Mouse (Mus musculus): ENCODE data around the gene Pde7b. TPM values are rescaled to one million over a fixed set of nuclear protein-coding genes. Genes with fewer than 3 reads are reported as not detected.

Gene Pde7b
- total RNA-seq (2021) = 10 to 100 TPM; 34.9 to 35.9 TPM
- long read RNA-seq, experiment 1, partial matches to known transcripts = 0 of 1 reads
- long read RNA-seq, experiment 1, other reads (novel, unspliced or antisense) = 1 of 1 reads
- long read RNA-seq, experiment 2, full-length matches to known transcripts = 3 of 7 reads
- long read RNA-seq, experiment 2, partial matches to known transcripts = 0 of 7 reads
- long read RNA-seq, experiment 2, other reads (novel, unspliced or antisense) = 4 of 7 reads

- peak; percentile 91 for DNase-seq
Measured at GRCm38 (mm10) chr10:20724906-20725305, at the start of gene Pde7b. Pde7b (minus strand) TSS chr10:20725078.

GRCm38 (mm10) chr10:20772056-20772455 is 47.2 kb upstream of the Pde7b start:
- DNase-seq = no peak

DNA sequence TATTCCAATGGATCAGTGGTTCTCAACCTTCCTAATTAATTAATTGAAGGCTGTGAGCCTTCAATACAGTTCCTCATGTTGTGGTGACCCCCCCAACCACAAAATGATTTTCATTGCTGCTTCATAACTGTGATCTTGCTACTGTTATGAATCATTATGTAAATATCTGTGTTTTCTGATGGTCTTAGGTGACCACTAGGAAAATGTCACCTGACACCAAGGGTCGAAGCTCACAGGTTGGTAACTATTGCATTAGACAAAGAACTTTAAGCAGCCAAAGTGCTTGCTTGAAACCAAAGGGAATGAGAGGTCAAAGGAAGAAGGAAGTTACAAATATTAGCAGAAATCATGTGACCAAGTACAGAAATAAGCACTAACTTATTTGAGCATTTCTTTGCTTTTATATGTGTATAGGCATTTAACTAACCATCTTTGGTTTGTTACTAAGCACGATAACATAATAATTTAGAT is 45.6 kb upstream of the Pde7b start:
- no peak for DNase-seq

GRCm38 (mm10) chr10:20769557-20770417 is 44.9 kb upstream of the Pde7b start:
- no peak for DNase-seq

DNA sequence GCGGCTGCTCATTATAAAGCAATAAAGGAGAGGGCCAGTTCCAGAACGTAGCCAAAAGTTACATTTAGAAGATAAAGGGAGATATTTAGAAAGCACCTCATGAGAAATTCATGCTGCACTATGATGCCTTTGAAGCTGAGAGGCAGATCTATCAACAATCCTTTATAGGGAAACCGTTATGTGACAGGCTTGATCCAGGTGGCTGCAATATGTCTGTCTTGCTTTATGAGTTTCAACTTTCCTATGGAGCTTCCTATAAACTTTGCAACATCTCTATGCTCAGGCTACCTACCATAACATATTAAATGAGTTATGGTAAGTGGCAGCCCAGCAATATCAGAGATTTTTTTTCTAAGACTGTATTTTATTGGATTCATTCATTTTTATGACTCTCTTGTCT is 39.5 kb upstream of the Pde7b start:
- DNase-seq = no peak

- DNase-seq = no peak
Measured at GRCm38 (mm10) chr10:20758939-20759338, 34.1 kb upstream of the Pde7b start.

GRCm38 (mm10) chr10:20758259-20758658 is 33.4 kb upstream of the Pde7b start:
- no peak for DNase-seq

GRCm38 (mm10) chr10:20756219-20756618 is 31.3 kb upstream of the Pde7b start:
- no peak for DNase-seq

- no peak for DNase-seq
Measured at GRCm38 (mm10) chr10:20752883-20753282, 28.0 kb upstream of the Pde7b start.

DNA sequence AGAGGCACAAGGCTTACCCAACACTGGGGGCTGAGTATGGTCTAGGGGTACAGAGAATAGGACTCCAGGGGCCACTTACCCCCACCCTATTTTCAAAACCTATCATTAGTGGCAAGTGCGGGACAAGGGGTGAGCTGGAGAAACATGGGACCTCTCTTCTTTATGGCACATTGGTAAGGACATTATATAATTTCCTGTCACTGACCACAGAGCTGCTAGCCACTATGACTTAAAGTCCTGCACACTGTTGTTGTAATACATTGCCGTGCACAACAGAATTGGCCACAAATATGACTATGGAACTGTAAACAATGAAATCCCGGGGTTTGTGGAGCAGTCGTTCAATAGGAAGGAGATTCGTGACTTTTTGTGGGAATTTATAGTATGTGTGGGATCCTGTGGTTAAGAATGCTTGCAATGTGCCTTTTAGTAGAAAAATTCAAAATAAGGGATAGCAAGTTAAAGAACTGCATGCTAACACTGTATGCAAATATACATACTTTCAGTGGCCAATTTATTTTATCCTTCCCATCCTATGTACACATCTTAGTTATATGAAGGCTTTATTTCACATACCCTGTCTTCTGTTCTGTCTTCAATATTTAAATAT is 25.9 kb upstream of the Pde7b start:
- no peak for DNase-seq

DNA sequence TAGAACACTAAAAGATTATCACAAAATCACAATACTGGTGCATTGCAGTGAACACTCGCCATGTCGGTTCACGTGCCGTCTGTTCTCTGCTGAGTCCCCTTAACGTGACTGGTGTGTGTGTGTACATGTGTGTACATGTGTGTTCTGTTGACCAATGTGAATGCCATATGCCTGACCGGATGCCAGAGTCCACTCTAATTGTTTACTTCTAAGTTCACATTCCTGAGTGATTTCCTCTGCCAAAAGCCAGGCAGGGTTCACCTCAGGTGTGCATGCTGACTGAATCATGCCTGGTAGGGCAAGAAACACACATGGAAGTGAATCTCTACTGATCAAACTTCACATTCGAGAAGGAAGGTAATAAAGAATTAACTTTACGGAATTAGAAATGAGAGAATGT is 24.1 kb upstream of the Pde7b start:
- no peak for DNase-seq

DNA sequence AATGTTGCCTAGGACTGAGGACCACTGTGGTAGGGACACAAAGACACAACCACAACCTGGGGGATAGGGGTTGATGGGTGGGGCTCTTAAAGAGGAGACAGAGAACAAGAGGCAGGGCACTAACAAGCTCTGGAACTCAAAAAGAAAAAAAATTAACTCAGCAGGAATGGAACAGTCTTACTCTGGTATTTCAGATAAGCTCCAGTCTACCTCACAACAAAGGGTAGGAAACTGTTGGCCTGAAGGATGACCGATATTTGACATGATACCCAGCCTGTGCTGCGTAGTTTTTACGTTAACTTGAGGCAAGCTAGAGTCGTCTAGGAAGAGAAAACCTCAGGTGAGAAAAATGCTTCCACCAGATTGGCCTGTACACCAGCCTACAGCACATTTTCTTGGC is 22.4 kb upstream of the Pde7b start:
- DNase-seq = no peak

GRCm38 (mm10) chr10:20739801-20740200 is 14.9 kb upstream of the Pde7b start:
- no peak for DNase-seq

DNA sequence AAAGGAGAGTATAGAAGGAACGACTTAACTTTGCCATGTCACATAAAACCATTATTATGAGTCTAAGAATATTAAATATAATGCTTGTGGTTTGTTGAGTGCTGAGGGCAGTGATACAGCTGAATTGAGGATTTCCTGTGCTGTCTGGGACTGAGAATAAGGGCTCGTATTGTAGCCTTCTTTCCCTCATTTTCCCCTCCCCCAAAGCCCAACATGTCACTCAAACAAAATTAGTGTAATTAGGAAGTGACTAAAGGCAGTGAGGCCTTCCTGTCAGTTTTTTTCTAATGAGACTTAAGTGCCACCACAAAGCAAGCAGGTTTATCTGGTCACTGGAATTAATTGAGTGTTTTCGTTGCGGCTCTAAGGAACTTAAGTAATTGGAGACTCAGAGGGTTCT is 12.3 kb upstream of the Pde7b start:
- DNase-seq = no peak

- no peak for DNase-seq
Measured at GRCm38 (mm10) chr10:20735775-20736449, 11.0 kb upstream of the Pde7b start.

DNA sequence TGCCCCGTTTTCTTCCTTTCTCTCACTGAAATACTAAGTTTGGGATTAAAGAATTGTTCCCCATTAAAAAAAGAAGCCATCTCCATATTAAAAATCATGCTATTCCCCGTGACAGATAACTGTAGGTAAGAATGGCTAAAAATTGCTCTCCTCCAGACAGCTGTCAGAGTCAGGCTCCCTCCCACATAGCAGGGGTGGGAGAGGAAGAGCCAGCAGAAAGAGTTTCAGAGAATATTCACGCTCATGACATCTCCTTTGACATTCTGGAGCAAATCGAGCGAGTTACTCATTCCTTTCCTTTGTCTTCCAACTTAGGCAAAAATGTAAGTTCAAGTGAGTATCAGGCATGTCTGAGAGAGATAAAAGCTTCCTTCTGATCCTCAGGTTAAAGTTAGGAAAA is 8.7 kb upstream of the Pde7b start:
- no peak for DNase-seq

DNA sequence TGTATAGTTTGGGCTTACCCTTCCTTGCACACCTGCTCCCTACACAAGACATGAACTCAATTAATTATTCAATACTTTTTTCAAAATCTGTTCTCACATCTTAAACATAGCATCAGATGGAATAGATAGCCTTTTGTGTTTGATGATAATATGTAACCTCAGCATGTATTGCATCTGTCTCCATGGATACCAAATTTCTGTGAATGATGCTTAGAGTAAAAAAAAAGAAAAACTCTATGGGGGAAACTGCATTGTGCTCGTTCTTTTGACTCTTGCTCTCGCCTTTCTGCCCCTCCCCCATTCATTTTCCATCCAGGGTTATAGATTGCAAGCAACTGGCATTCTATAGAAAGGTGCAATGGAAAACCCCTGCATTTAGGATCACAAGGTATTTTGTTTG is 7.3 kb upstream of the Pde7b start:
- DNase-seq = no peak

- DNase-seq = no peak
Measured at GRCm38 (mm10) chr10:20730034-20730433, 5.2 kb upstream of the Pde7b start.

GRCm38 (mm10) chr10:20725384-20725983 is 606 bp upstream of the Pde7b start:
- DNase-seq = no peak

DNA sequence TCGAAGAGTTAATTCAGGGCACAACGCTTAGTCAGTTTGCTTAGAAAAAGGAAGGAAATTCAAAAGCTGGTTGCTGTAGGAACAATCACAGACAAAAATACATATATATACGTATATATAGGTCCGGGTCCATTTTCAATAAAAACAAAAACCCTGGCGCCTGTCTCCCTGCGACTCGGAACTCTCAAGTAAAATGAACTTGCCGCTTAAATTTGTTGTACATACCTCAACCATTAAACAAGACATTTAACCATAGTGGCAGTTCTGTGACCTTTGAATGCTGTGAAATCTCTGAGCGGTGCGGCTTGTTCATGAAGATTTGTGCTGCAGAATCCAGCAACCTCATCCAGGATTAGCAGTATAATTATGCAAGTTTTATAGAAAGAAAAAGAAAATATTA is 427 bp downstream of the Pde7b start:
- no peak for DNase-seq

DNA sequence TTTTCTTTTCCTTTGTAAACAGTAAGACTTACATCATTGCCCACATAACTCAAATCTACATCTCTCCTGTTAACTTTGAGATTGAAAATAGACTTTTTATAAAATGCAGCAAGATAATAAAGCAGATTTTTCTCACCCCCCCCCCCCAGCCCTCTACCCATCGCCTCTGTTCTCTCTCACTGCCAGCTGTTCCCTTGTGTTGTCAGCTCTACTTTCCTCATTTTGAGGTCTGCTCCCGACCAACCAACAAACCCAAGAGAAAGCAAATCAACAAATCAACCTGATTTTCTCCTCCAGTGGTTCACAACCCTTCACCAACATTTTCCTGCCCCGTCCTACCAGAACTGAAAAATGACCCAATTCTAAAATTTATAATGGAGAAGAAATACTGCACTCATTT is 916 bp downstream of the Pde7b start:
- no peak for DNase-seq

DNA sequence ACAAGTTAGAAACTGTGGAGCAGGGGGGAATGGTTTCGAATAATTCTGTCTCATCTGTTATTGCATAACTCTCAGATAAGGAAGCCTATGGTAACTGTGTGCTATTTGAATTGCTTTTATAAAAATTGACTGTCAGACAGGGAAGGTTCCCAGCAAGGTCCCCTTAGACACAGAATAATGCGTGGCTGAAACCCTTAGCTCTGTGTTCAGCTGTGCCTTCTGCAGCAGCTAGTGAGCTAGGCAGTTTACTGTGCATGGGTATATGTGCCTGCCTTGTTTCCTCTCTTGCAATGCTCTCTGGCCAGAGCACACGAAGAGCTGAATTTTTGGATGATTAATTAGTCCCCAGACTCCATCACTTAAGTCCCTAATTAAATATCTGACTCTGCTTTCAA is 1.4 kb downstream of the Pde7b start:
- no peak for DNase-seq

All from gastrocnemius, postnatal 25 days (tissue).